Mouse (Mus musculus): Measurements from ENCODE around the gene Mctp2. TPM values are rescaled to one million over a fixed set of nuclear protein-coding genes. Genes with fewer than 3 reads are reported as not detected.
A peak's percentile ranks its signal among the peaks of the same experiment; 100 is the strongest.

The Mctp2 gene
- polyA plus RNA-seq, 1 experiment, result 4.6 TPM

DNA sequence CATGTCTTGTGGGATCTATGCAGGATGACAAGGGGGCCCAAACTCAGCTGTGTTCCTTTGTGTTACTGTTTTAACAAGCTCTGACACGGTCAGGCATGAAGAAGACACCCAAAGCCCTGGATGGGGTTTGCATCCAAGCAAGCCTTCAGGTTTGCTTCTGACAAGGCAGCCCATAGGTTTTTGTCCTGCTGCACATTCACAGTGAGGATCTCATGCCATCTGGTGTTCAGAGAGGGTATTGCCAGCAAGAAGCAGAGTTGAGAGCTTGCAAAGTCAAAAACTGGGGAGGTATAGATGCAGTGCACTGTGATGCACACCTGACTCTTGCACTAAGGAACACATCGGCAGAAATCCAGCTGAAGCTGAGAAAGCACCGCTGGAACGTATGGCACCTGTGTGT is 67.8 kb downstream of the Mctp2 start:
- Histone ChIP-seq H3K27me3 (ENCODE audit: control insufficient read depth, insufficient read depth, low read length, poor library complexity, severe bottlenecking) (no peaks in the 10 kb centered on the region), H3K9ac (ENCODE audit: low read depth, poor library complexity, severe bottlenecking) (no peak overlapping the region), H3K9me3 (replicated peaks; ENCODE audit: control insufficient read depth, insufficient read depth, low read length, poor library complexity, severe bottlenecking) (no peaks in the 10 kb centered on the region), H3K36me3 (ENCODE audit: control insufficient read depth, insufficient read depth, low read length, poor library complexity, severe bottlenecking) (no peaks in the 10 kb centered on the region), H3K4me3 (ENCODE audit: low read depth, low read length) (no peak overlapping the region), H3K27ac (ENCODE audit: insufficient read depth, low read length) (no peak overlapping the region), H3K4me1 (ENCODE audit: control insufficient read depth, insufficient read depth, low read length) (no peaks in the 10 kb centered on the region)
- peak; percentile 46 for TF ChIP-seq CTCF (IDR thresholded peaks at IDR 0.05; ENCODE audit: low read depth, low read length)
- no peak for TF ChIP-seq POLR2A (IDR thresholded peaks at IDR 0.05; ENCODE audit: insufficient read depth, low read length)
- TF ChIP-seq EP300 (IDR thresholded peaks at IDR 0.05; ENCODE audit: insufficient read depth, low read depth, low read length), result no peak

DNA sequence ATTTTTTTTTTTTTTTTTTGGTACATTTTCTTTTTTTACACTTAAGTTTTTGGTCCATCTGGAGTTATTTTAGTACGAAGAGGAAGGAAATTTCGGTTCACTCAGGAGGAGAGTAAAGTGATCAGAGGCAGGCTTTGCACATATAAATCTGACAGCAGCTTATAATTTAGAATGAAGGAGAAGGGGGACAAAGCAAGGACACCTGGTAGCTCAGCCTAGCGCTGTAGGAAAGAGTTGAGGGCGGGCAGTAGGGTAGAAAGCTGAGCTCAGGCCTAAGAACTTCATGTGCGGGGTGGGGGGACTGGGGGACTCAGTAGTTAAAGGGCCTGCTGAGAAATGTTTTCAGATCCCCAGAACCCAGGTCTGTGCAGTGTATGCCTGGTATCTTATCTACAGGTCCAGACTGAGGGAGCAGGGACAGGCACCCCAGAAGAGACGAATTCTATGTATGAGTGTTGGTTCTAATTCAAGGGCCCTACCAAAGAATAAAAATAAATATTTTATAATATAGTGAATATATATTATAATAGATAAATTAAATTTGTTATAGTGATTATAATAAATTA is 71.9 kb downstream of the Mctp2 start:
- TF ChIP-seq EP300 (IDR thresholded peaks at IDR 0.05; ENCODE audit: insufficient read depth, low read depth, low read length) (no peak), POLR2A (IDR thresholded peaks at IDR 0.05; ENCODE audit: insufficient read depth, low read length) (no peak), CTCF (IDR thresholded peaks at IDR 0.05; ENCODE audit: low read depth, low read length) (no peak)
- no peak overlapping the region for H3K9ac ChIP-seq (ENCODE audit: low read depth, poor library complexity, severe bottlenecking)
- no peak overlapping the region for H3K27ac ChIP-seq (ENCODE audit: insufficient read depth, low read length)
- no peaks in the 10 kb centered on the region for H3K36me3 ChIP-seq (ENCODE audit: control insufficient read depth, insufficient read depth, low read length, poor library complexity, severe bottlenecking)
- H3K4me3 ChIP-seq (ENCODE audit: low read depth, low read length), result no peak overlapping the region
- no peaks in the 10 kb centered on the region for H3K9me3 ChIP-seq (replicated peaks; ENCODE audit: control insufficient read depth, insufficient read depth, low read length, poor library complexity, severe bottlenecking)
- H3K4me1 ChIP-seq (ENCODE audit: control insufficient read depth, insufficient read depth, low read length), result no peaks in the 10 kb centered on the region
- H3K27me3 ChIP-seq (ENCODE audit: control insufficient read depth, insufficient read depth, low read length, poor library complexity, severe bottlenecking), result no peaks in the 10 kb centered on the region

DNA sequence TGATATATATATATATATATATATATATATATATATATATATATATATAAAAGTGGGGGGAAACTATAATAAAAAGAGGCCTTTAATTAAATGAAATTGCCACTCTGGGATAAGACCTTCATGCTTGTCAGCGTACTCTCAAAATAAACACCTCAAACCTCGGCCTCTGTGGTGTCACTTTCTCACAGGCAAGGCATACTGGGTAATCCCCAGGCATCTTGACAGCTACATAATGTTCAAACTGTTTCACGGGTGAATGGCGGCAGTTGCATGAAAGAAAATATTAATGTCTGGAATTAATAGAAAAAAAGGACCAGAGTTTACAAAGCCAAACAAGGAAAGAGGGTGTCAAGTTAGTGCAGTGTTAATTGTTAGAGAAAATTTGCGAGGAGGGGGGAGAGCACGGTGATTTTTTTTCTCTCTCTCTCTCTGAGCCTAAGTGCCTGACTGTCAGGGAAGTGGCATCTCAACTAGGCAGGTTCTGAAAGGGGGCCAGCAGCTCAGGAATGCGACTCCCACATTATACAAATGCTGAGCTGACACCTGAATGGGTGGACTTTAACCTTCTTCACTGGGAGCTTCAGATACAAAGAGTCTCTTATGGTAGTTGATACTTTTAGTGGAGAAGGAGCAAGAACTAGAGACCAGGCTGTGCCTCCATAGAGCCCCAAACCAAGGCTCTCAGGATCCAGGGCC is 75.1 kb downstream of the Mctp2 start:
- Histone ChIP-seq H3K36me3 (ENCODE audit: control insufficient read depth, insufficient read depth, low read length, poor library complexity, severe bottlenecking) (no peaks in the 10 kb centered on the region; the same call in 1 of the 2 replicates), H3K27me3 (ENCODE audit: control insufficient read depth, insufficient read depth, low read length, poor library complexity, severe bottlenecking) (no peaks in the 10 kb centered on the region), H3K27ac (ENCODE audit: insufficient read depth, low read length) (no peak overlapping the region), H3K4me1 (ENCODE audit: control insufficient read depth, insufficient read depth, low read length) (no peaks in the 10 kb centered on the region), H3K9ac (ENCODE audit: low read depth, poor library complexity, severe bottlenecking) (no peak overlapping the region), H3K9me3 (replicated peaks; ENCODE audit: control insufficient read depth, insufficient read depth, low read length, poor library complexity, severe bottlenecking) (no peaks in the 10 kb centered on the region), H3K4me3 (ENCODE audit: low read depth, low read length) (no peak overlapping the region)
- no peak for TF ChIP-seq CTCF (IDR thresholded peaks at IDR 0.05; ENCODE audit: low read depth, low read length)
- TF ChIP-seq POLR2A (IDR thresholded peaks at IDR 0.05; ENCODE audit: insufficient read depth, low read length), result no peak
- no peak for TF ChIP-seq EP300 (IDR thresholded peaks at IDR 0.05; ENCODE audit: insufficient read depth, low read depth, low read length)

DNA sequence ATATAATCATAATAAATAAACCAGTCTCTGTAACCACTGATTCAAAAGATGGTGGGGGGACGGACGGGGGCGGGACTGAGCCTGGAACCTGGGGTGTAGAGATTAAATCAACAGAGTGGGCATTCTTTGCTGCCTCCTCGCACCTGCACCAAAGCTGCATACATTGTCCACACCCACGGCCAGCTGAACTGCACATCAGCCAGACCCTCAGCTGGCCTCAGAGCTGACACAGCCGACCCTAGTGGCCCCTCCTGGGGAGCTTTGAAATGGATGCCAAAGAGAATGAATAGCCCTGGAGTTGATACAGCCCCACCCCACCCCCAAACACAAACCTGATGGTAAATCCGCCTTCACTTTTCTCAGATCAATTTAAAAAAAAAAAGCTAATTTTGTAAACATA is 76.5 kb downstream of the Mctp2 start:
- TF ChIP-seq CTCF (IDR thresholded peaks at IDR 0.05; ENCODE audit: low read depth, low read length) (no peak), POLR2A (IDR thresholded peaks at IDR 0.05; ENCODE audit: insufficient read depth, low read length) (no peak), EP300 (IDR thresholded peaks at IDR 0.05; ENCODE audit: insufficient read depth, low read depth, low read length) (no peak)
- H3K27ac ChIP-seq (ENCODE audit: insufficient read depth, low read length), result no peak overlapping the region
- H3K4me1 ChIP-seq (ENCODE audit: control insufficient read depth, insufficient read depth, low read length), result no peaks in the 10 kb centered on the region
- no peaks in the 10 kb centered on the region for H3K27me3 ChIP-seq (ENCODE audit: control insufficient read depth, insufficient read depth, low read length, poor library complexity, severe bottlenecking)
- no peaks in the 10 kb centered on the region; the same call in 1 of the 2 replicates for H3K9me3 ChIP-seq (replicated peaks; ENCODE audit: control insufficient read depth, insufficient read depth, low read length, poor library complexity, severe bottlenecking)
- H3K4me3 ChIP-seq (ENCODE audit: low read depth, low read length), result no peak overlapping the region
- no peak overlapping the region for H3K9ac ChIP-seq (ENCODE audit: low read depth, poor library complexity, severe bottlenecking)
- no peaks in the 10 kb centered on the region; the same call in 1 of the 2 replicates for H3K36me3 ChIP-seq (ENCODE audit: control insufficient read depth, insufficient read depth, low read length, poor library complexity, severe bottlenecking)

DNA sequence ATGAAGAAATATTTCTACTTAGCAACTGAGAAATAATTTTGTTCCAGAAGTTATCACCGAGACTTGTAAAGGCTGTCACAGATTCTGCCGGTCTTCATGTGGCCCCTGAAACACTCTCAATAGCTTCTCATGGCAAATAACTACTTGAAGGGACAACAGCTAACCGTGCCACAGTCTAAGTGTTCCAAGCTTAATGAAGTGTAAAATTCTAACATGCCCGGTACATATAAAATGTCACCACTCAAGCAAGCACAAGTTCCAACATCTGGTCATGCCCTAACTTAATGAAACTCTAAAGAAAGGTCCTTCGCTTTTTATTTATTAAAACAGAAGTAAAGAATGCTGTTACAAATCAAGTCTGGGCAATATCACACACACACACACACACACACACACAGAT is 82.8 kb downstream of the Mctp2 start:
- Histone ChIP-seq H3K9ac (ENCODE audit: low read depth, poor library complexity, severe bottlenecking) (no peak overlapping the region), H3K27me3 (ENCODE audit: control insufficient read depth, insufficient read depth, low read length, poor library complexity, severe bottlenecking) (no peaks in the 10 kb centered on the region; the same call in 1 of the 2 replicates), H3K9me3 (replicated peaks; ENCODE audit: control insufficient read depth, insufficient read depth, low read length, poor library complexity, severe bottlenecking) (no peaks in the 10 kb centered on the region; the same call in 1 of the 2 replicates), H3K4me3 (ENCODE audit: low read depth, low read length) (no peak overlapping the region), H3K36me3 (ENCODE audit: control insufficient read depth, insufficient read depth, low read length, poor library complexity, severe bottlenecking) (no peaks in the 10 kb centered on the region; the same call in 1 of the 2 replicates), H3K27ac (ENCODE audit: insufficient read depth, low read length) (no peak overlapping the region), H3K4me1 (ENCODE audit: control insufficient read depth, insufficient read depth, low read length) (no peaks in the 10 kb centered on the region)
- TF ChIP-seq EP300 (IDR thresholded peaks at IDR 0.05; ENCODE audit: insufficient read depth, low read depth, low read length) (no peak), CTCF (IDR thresholded peaks at IDR 0.05; ENCODE audit: low read depth, low read length) (no peak), POLR2A (IDR thresholded peaks at IDR 0.05; ENCODE audit: insufficient read depth, low read length) (no peak)

DNA sequence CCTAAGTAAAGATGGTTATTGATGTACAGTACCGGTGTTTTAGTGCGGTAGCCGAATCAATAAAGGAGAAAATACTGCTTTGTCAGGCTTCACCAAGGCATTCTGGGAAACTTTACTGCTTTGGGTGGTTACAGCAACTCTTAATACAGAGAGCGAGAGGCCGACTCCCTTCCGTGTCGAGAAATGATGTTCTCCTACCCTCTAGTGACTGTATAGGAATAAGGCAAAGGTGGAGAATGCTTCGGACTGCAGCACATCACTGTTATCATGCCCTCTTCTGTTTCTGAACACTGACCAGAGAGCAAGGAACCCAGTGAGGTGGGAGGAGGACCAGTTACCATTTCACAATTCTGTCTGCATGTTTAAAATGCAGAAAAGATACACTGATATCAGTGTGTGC is 83.9 kb downstream of the Mctp2 start:
- H3K27ac ChIP-seq (ENCODE audit: insufficient read depth, low read length), result no peak overlapping the region

More for the DNA sequence above, 83.9 kb downstream of the Mctp2 start:
- Histone ChIP-seq H3K9me3 (replicated peaks; ENCODE audit: control insufficient read depth, insufficient read depth, low read length, poor library complexity, severe bottlenecking) (no peaks in the 10 kb centered on the region; the same call in 1 of the 2 replicates), H3K36me3 (ENCODE audit: control insufficient read depth, insufficient read depth, low read length, poor library complexity, severe bottlenecking) (no peaks in the 10 kb centered on the region; the same call in 1 of the 2 replicates), H3K4me3 (ENCODE audit: low read depth, low read length) (no peak overlapping the region), H3K27me3 (ENCODE audit: control insufficient read depth, insufficient read depth, low read length, poor library complexity, severe bottlenecking) (no peaks in the 10 kb centered on the region; the same call in 1 of the 2 replicates), H3K9ac (ENCODE audit: low read depth, poor library complexity, severe bottlenecking) (no peak overlapping the region), H3K4me1 (ENCODE audit: control insufficient read depth, insufficient read depth, low read length) (no peaks in the 10 kb centered on the region)
- TF ChIP-seq POLR2A (IDR thresholded peaks at IDR 0.05; ENCODE audit: insufficient read depth, low read length) (no peak), CTCF (IDR thresholded peaks at IDR 0.05; ENCODE audit: low read depth, low read length) (no peak)

Measured in ES-Bruce4 (cell line).